Mouse (Mus musculus) heart, postnatal 0 days (tissue): Measurements from ENCODE around the gene Rab33b.

ENCODE experiments used
- CTCF ChIP-seq: IDR thresholded peaks from 2 replicates; pipeline ENCODE4 v1.5.1; 2016; ENCODE audit warnings: antibody characterized with exemption, control low read depth, low read depth
- EP300 ChIP-seq: IDR thresholded peaks from 2 replicates; pipeline ENCODE4 v1.6.1; 2016; ENCODE audit warnings: antibody characterized with exemption, low read depth

GRCm38 (mm10) chr3:51504385-51504952, 20.7 kb downstream of the Rab33b start:
- no peak for TF ChIP-seq CTCF
- TF ChIP-seq EP300 = no peak
